Mouse (Mus musculus) testis, adult 2 months (tissue): ENCODE measurements around the gene Slc35d1.

Experiments used
- CTCF ChIP-seq: fragments of 200-500 bp; IDR thresholded peaks from 2 replicates; pipeline ENCODE4 v1.5.1; 2012; ENCODE audit warnings: low read depth, mild to moderate bottlenecking, inconsistent platforms, low read length, moderate library complexity; ENCODE audit not compliant: control insufficient read depth, insufficient read depth, insufficient replicate concordance
- POLR2A ChIP-seq: fragments of 200-500 bp; IDR thresholded peaks from 2 replicates; pipeline ENCODE4 v1.6.1; 2012; ENCODE audit warnings: low read depth, mild to moderate bottlenecking, inconsistent platforms, low read length, moderate library complexity; ENCODE audit not compliant: control insufficient read depth

- TF ChIP-seq CTCF = no peak
- no peak for TF ChIP-seq POLR2A
These were observed 6.4 kb downstream of the Slc35d1 start for GRCm38 (mm10) chr4:103208553-103208952.
